Mouse (Mus musculus) liver, postnatal 0 days (tissue): Measurements from ENCODE around the gene Sap30l. TPM values are rescaled to one million over a fixed set of nuclear protein-coding genes. Genes with fewer than 3 reads are reported as not detected.

Experiments
- ATAC-seq: fragments of 200-750 bp; cut with Nextera tagmentation; 2 replicates; pipeline ENCODE4 v1.8.0; 2017; ENCODE audit warnings: mild to moderate bottlenecking, moderate library complexity
- DNase-seq: peaks from one replicate; pipeline ENCODE4 v3.0.0-alpha.2; 2016
- H3K27ac ChIP-seq: fragments of 300-500 bp; sonication (generic); 2 replicates; pipeline ENCODE4 v1.5.1; 2014; ENCODE audit warnings: antibody characterized with exemption, moderate library complexity, mild to moderate bottlenecking, low read depth
- H3K27me3 ChIP-seq: fragments of 300-500 bp; sonication (generic); 2 replicates; pipeline ENCODE4 v1.6.1; 2014; ENCODE audit warnings: low read length, control low read depth, mixed read lengths; ENCODE audit not compliant: insufficient read depth
- H3K36me3 ChIP-seq: fragments of 300-500 bp; sonication (generic); replicated peaks from 2 replicates; pipeline ENCODE4 v1.6.1; 2014; ENCODE audit warnings: mild to moderate bottlenecking, control low read depth, low read length, moderate library complexity, mixed read lengths; ENCODE audit not compliant: insufficient read depth
- H3K4me1 ChIP-seq: fragments of 300-500 bp; sonication (generic); 2 replicates; pipeline ENCODE4 v1.6.1; 2014; ENCODE audit warnings: antibody characterized with exemption, mild to moderate bottlenecking, control low read depth; ENCODE audit not compliant: insufficient read depth
- H3K4me2 ChIP-seq: fragments of 300-500 bp; sonication (generic); 2 replicates; pipeline ENCODE4 v1.6.1; 2014; ENCODE audit warnings: low read depth, mild to moderate bottlenecking, low read length, moderate library complexity, mixed read lengths
- H3K4me3 ChIP-seq: fragments of 300-500 bp; sonication (generic); 2 replicates; pipeline ENCODE4 v1.5.1; 2014; ENCODE audit warnings: low read depth, low read length
- H3K9ac ChIP-seq: fragments of 300-500 bp; sonication (generic); replicated peaks from 2 replicates; pipeline ENCODE4 v1.6.1; 2014; ENCODE audit warnings: mild to moderate bottlenecking, moderate library complexity
- H3K9me3 ChIP-seq: fragments of 300-500 bp; sonication (generic); 2 replicates; pipeline ENCODE4 v1.6.1; 2016; ENCODE audit warnings: mild to moderate bottlenecking, control low read depth, low read length, mixed read lengths
- CTCF ChIP-seq: sonication (generic); IDR thresholded peaks from 2 replicates; pipeline ENCODE4 v1.5.1; 2016; ENCODE audit warnings: antibody characterized with exemption, low read depth
- EP300 ChIP-seq: IDR thresholded peaks from 2 replicates; pipeline ENCODE4 v1.6.1; 2016; ENCODE audit warnings: antibody characterized with exemption, low read depth, mild to moderate bottlenecking
- WGBS: fragments of 180-500 bp; shearing (Covaris S2); extraction: QIAGEN DNeasy Blood & Tissue Kit; methylation state at CpG from one replicate; pipeline ENCODE4 v1.1.7; 2014; ENCODE audit not compliant: insufficient replicate concordance; 5-methylcytosine and 5-hydroxymethylcytosine counted together
- polyA plus RNA-seq: library from polyadenylated mRNA; unstranded; fragments of >200 nt; fragmentation: Nextera tagmentation; extraction: Ambion mirVana; gene quantifications from 2 replicates; pipeline ENCODE4 v1.2.1, GENCODE M21; 2015

The Sap30l gene
- 5.8 and 7.1 TPM in 2 replicates for polyA plus RNA-seq

- peak within 1 kb of the TSS; percentile 90 for H3K4me3 ChIP-seq
- peak within 1 kb of the TSS; percentile 79 for H3K27ac ChIP-seq
- peak; percentile 96 for DNase-seq
- TF ChIP-seq EP300 (no peak), CTCF (no peak)
- WGBS = 1% methylated on average over 54 of the region's 66 CpGs
- H3K36me3 ChIP-seq = no peaks in the 10 kb centered on the region; the same call in 1 of the 2 replicates
- H3K4me2 ChIP-seq = peak within 1 kb of the TSS; percentile 99
- H3K27me3 ChIP-seq = peaks cover 10% of the 10 kb centered on the region; the same call in 1 of the 2 replicates
- peak within 1 kb of the TSS; percentile 81 for H3K9ac ChIP-seq
- peak; percentile 98 for ATAC-seq
- H3K4me1 ChIP-seq = peaks cover 19% of the 10 kb centered on the region
- no peaks in the 10 kb centered on the region for H3K9me3 ChIP-seq
Observed at GRCm38 (mm10) chr11:57800971-57801765, at the start of gene Sap30l. TSS of gene Sap30l (plus strand) at chr11:57801637.

GRCm38 (mm10) chr11:57753538-57754203 lies 47.8 kb upstream of the Sap30l start:
- Histone ChIP-seq H3K27me3 (no peaks in the 10 kb centered on the region), H3K9ac (no peak overlapping the region), H3K27ac (no peak overlapping the region), H3K4me2 (no peak overlapping the region), H3K9me3 (no peaks in the 10 kb centered on the region), H3K4me3 (no peak overlapping the region), H3K4me1 (no peaks in the 10 kb centered on the region), H3K36me3 (no peaks in the 10 kb centered on the region)
- no peak for ATAC-seq
- TF ChIP-seq CTCF (no peak), EP300 (no peak)
- no peak for DNase-seq
- 91% methylated on average over 14 of the region's 14 CpGs for WGBS

- ATAC-seq (no peak), DNase-seq (no peak)
- Histone ChIP-seq H3K4me2 (no peak overlapping the region), H3K4me1 (no peaks in the 10 kb centered on the region), H3K9ac (no peak overlapping the region), H3K36me3 (no peaks in the 10 kb centered on the region), H3K4me3 (no peak overlapping the region), H3K27ac (no peak overlapping the region), H3K9me3 (no peaks in the 10 kb centered on the region), H3K27me3 (no peaks in the 10 kb centered on the region)
- TF ChIP-seq CTCF (no peak), EP300 (no peak)
- WGBS = 86% methylated on average over 9 of the region's 9 CpGs
Observed at GRCm38 (mm10) chr11:57758621-57759020, 42.8 kb upstream of the Sap30l start.

GRCm38 (mm10) chr11:57760509-57761058 lies 40.9 kb upstream of the Sap30l start:
- TF ChIP-seq CTCF = no peak
- no peak for TF ChIP-seq EP300
- Histone ChIP-seq H3K36me3 (no peaks in the 10 kb centered on the region), H3K9ac (no peak overlapping the region), H3K4me3 (no peak overlapping the region), H3K27me3 (no peaks in the 10 kb centered on the region), H3K4me1 (no peaks in the 10 kb centered on the region), H3K9me3 (no peaks in the 10 kb centered on the region), H3K27ac (no peak overlapping the region), H3K4me2 (no peak overlapping the region)
- no peak for ATAC-seq
- WGBS = 25% methylated on average over 14 of the region's 14 CpGs
- DNase-seq = no peak

GRCm38 (mm10) chr11:57761347-57761746 lies 40.1 kb upstream of the Sap30l start:
- no peaks in the 10 kb centered on the region for H3K36me3 ChIP-seq
- no peaks in the 10 kb centered on the region for H3K9me3 ChIP-seq
- ATAC-seq (no peak), DNase-seq (no peak)
- 0 out of 2 replicates have a peak, but pooled peaks cover under 1% of the 10 kb centered on the region for H3K4me1 ChIP-seq
- no peak overlapping the region for H3K4me3 ChIP-seq
- H3K27me3 ChIP-seq = no peaks in the 10 kb centered on the region
- no peak overlapping the region for H3K27ac ChIP-seq
- TF ChIP-seq EP300 = no peak
- TF ChIP-seq CTCF = no peak
- H3K4me2 ChIP-seq = no peak overlapping the region
- H3K9ac ChIP-seq = no peak overlapping the region
- WGBS = 95% methylated on average over 4 of the region's 4 CpGs

- H3K9me3 ChIP-seq = no peaks in the 10 kb centered on the region
- H3K27me3 ChIP-seq = no peaks in the 10 kb centered on the region
- ATAC-seq (no peak), DNase-seq (no peak)
- H3K4me2 ChIP-seq = no peak overlapping the region
- no peak overlapping the region for H3K4me3 ChIP-seq
- H3K27ac ChIP-seq = no peak overlapping the region
- no peak overlapping the region for H3K9ac ChIP-seq
- no peaks in the 10 kb centered on the region for H3K36me3 ChIP-seq
- 0 out of 2 replicates have a peak, but pooled peaks cover 3% of the 10 kb centered on the region for H3K4me1 ChIP-seq
- 88% methylated on average over 3 of the region's 3 CpGs for WGBS
- TF ChIP-seq CTCF (peak; percentile 49), EP300 (no peak)
Observed at GRCm38 (mm10) chr11:57764124-57764523, 37.3 kb upstream of the Sap30l start.
